Mouse (Mus musculus): ENCODE data around the gene Cuedc2.
A peak's percentile ranks its signal among the peaks of the same experiment; 100 is the strongest.

Gene Cuedc2

GRCm38 (mm10) chr19:46338331-46338936 lies at the start of gene Cuedc2:
TSS of gene Cuedc2 (minus strand) at chr19:46338702.
- peak; percentile 97 for DNase-seq (ENCODE audit: low spot score)

GRCm38 (mm10) chr19:46382275-46382674 lies 43.8 kb upstream of the Cuedc2 start:
- DNase-seq (ENCODE audit: low spot score) = no peak

- no peak for DNase-seq (ENCODE audit: low spot score)
Observed at GRCm38 (mm10) chr19:46375891-46376290, 37.4 kb upstream of the Cuedc2 start.

- DNase-seq (ENCODE audit: low spot score) = no peak
Observed at GRCm38 (mm10) chr19:46375489-46375888, 37.0 kb upstream of the Cuedc2 start.

- no peak for DNase-seq (ENCODE audit: low spot score)
Observed at GRCm38 (mm10) chr19:46374477-46375088, 36.1 kb upstream of the Cuedc2 start.

- DNase-seq (ENCODE audit: low spot score) = peak; percentile 74
Observed at GRCm38 (mm10) chr19:46369204-46369603, 30.7 kb upstream of the Cuedc2 start.

- no peak for DNase-seq (ENCODE audit: low spot score)
Observed at GRCm38 (mm10) chr19:46367798-46368590, 29.5 kb upstream of the Cuedc2 start.

GRCm38 (mm10) chr19:46363294-46364009 lies 24.9 kb upstream of the Cuedc2 start:
- DNase-seq (ENCODE audit: low spot score) = no peak

- no peak for DNase-seq (ENCODE audit: low spot score)
Observed at GRCm38 (mm10) chr19:46362104-46362503, 23.6 kb upstream of the Cuedc2 start.

- no peak for DNase-seq (ENCODE audit: low spot score)
Observed at GRCm38 (mm10) chr19:46358381-46358780, 19.9 kb upstream of the Cuedc2 start.

- DNase-seq (ENCODE audit: low spot score) = no peak
Observed at GRCm38 (mm10) chr19:46357344-46358280, 19.1 kb upstream of the Cuedc2 start.

GRCm38 (mm10) chr19:46356701-46357138 lies 18.2 kb upstream of the Cuedc2 start:
- peak; percentile 89 for DNase-seq (ENCODE audit: low spot score)

- no peak for DNase-seq (ENCODE audit: low spot score)
Observed at GRCm38 (mm10) chr19:46350168-46350932, 11.8 kb upstream of the Cuedc2 start, which contains the start of gene 2310034G01Rik. TSS of gene 2310034G01Rik (minus strand) at chr19:46350302.

GRCm38 (mm10) chr19:46349550-46349949 lies 11.0 kb upstream of the Cuedc2 start:
- no peak for DNase-seq (ENCODE audit: low spot score)

GRCm38 (mm10) chr19:46348761-46349458 lies 10.4 kb upstream of the Cuedc2 start:
- DNase-seq (ENCODE audit: low spot score) = peak; percentile 80

GRCm38 (mm10) chr19:46347936-46348668 lies 9.6 kb upstream of the Cuedc2 start:
- DNase-seq (ENCODE audit: low spot score) = no peak

GRCm38 (mm10) chr19:46347146-46347545 lies 8.6 kb upstream of the Cuedc2 start:
- no peak for DNase-seq (ENCODE audit: low spot score)

- DNase-seq (ENCODE audit: low spot score) = no peak
Observed at GRCm38 (mm10) chr19:46344710-46345419, 6.4 kb upstream of the Cuedc2 start.
